ENCODE assay signal across 26 mouse cellular contexts in the genomic region with DNA sequence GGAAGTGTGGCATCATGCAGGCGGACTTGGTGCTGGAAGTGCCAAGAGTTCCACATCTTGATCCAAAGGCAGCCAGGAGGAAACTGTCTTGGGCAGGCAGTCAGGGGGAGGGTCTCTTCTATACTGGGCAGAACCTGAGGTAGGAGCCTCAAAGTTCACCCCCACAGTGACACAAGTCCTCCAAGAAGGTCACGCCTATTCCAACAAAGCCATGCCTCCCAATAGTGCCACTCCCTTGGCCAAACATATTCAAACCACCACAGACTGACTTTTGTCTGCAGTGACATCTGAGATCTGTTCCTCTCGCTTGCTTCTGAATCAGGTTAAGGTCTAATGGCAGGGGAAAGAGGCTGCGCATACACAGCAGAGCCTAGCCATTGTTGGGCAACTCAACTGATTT.
"Had no signal": no experiment of that assay in that cellular context is flagged by ENCODE, and none has a peak within 500 bp of the region (broad histone marks: within the 10 kb centered on the region; RNA-seq: fewer than 3 reads in every experiment).

No protein-coding gene starts in this region.

- DNase-seq: cerebellum, adult 9-10 months; cerebellum, adult 9-11 months; cerebellum, postnatal 10 days; cerebellum, postnatal 14 days; cerebellum, postnatal 25 days; cerebellum, postnatal 36 days; embryo, embryonic 11 days; forebrain, postnatal 0 days; gastrocnemius, adult 2 months; gastrocnemius, postnatal 10 days; gastrocnemius, postnatal 14 days; gastrocnemius, postnatal 25 days; gastrocnemius, postnatal 36 days; heart, adult 18-20 months; heart, adult 2 months had no signal

- H3K4me1 ChIP-seq: embryonic facial prominence, embryonic 12.5 days; embryonic facial prominence, embryonic 13.5 days; embryonic facial prominence, embryonic 15.5 days; forebrain, embryonic 12.5 days; forebrain, embryonic 13.5 days; forebrain, embryonic 15.5 days had no signal

- H3K27ac ChIP-seq: embryonic facial prominence, embryonic 10.5 days; embryonic facial prominence, embryonic 12.5 days; embryonic facial prominence, embryonic 13.5 days; embryonic facial prominence, embryonic 15.5 days; forebrain, embryonic 10.5 days; forebrain, embryonic 12.5 days; forebrain, embryonic 13.5 days; forebrain, embryonic 15.5 days; gastrocnemius, adult 2 months; heart, adult 2 months had no signal

- H3K9ac ChIP-seq: embryonic facial prominence, embryonic 12.5 days; embryonic facial prominence, embryonic 13.5 days; embryonic facial prominence, embryonic 15.5 days; forebrain, embryonic 12.5 days; forebrain, embryonic 13.5 days; forebrain, embryonic 15.5 days; forebrain, postnatal 0 days had no signal

- ATAC-seq: forebrain, embryonic 13.5 days; forebrain, embryonic 14.5 days; forebrain, embryonic 15.5 days; forebrain, embryonic 16.5 days; forebrain, postnatal 0 days had no signal

- H3K4me2 ChIP-seq: embryonic facial prominence, embryonic 12.5 days; embryonic facial prominence, embryonic 13.5 days; embryonic facial prominence, embryonic 15.5 days; forebrain, embryonic 12.5 days; forebrain, embryonic 13.5 days; forebrain, embryonic 15.5 days had no signal

- H3K9me3 ChIP-seq: embryonic facial prominence, embryonic 10.5 days; embryonic facial prominence, embryonic 12.5 days; embryonic facial prominence, embryonic 13.5 days; embryonic facial prominence, embryonic 15.5 days; forebrain, embryonic 10.5 days; forebrain, embryonic 12.5 days; forebrain, embryonic 13.5 days; forebrain, embryonic 15.5 days had no signal

- H3K36me3 ChIP-seq: embryonic facial prominence, embryonic 10.5 days; embryonic facial prominence, embryonic 12.5 days; embryonic facial prominence, embryonic 13.5 days; embryonic facial prominence, embryonic 15.5 days; forebrain, embryonic 10.5 days; forebrain, embryonic 12.5 days; forebrain, embryonic 15.5 days had no signal

- H3K27me3 ChIP-seq: embryonic facial prominence, embryonic 12.5 days; embryonic facial prominence, embryonic 13.5 days; embryonic facial prominence, embryonic 15.5 days; forebrain, embryonic 12.5 days; forebrain, embryonic 13.5 days; forebrain, embryonic 15.5 days had no signal

- H3K4me3 ChIP-seq: embryonic facial prominence, embryonic 10.5 days; embryonic facial prominence, embryonic 12.5 days; embryonic facial prominence, embryonic 13.5 days; embryonic facial prominence, embryonic 15.5 days; erythroblast, embryonic 14.5 days; forebrain, embryonic 10.5 days; forebrain, embryonic 12.5 days; forebrain, embryonic 13.5 days; forebrain, embryonic 15.5 days; gastrocnemius, adult 2 months; heart, adult 2 months had no signal
